Mouse (Mus musculus): ENCODE measurements around the gene Col27a1. TPM values are rescaled to one million over a fixed set of nuclear protein-coding genes. Genes with fewer than 3 reads are reported as not detected.

The Col27a1 gene
- polyA plus RNA-seq, 1 experiment from 2014 or later = 5.0 TPM

DNA sequence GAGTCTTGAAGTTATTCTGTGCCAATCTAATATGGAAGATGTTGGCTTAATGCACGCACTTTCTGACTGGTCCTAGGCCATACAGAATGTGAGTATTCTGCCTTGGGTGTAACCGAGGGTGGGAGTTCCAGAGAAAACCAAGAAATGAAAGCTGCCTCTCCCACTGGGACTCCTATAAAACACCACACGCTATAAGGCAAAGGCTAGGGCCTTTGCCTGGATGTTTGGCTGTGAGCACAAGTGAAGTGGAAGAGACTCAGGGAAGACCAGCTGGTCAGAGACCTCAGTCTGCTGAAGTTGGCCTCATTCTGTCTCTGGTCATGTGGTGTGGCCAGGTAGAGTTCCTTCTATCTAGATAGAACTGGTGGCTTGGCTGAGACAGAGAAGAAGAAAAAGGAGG, 23.4 kb downstream of the Col27a1 start:
- ATAC-seq = no peak
- no peak overlapping the region for H3K27ac ChIP-seq (ENCODE audit: low read depth, low read length)
- H3K36me3 ChIP-seq (ENCODE audit: control insufficient read depth, insufficient read depth) = no peaks in the 10 kb centered on the region
- no peaks in the 10 kb centered on the region for H3K27me3 ChIP-seq (replicated peaks; ENCODE audit: control insufficient read depth, insufficient read depth, low read length)
- no peak overlapping the region for H3K4me2 ChIP-seq (replicated peaks; ENCODE audit: low read depth)
- no peak overlapping the region for H3K9ac ChIP-seq (ENCODE audit: low read depth, low read length)
- H3K4me3 ChIP-seq (ENCODE audit: low read depth, low read length) = no peak overlapping the region
- no peak for TF ChIP-seq CTCF (IDR thresholded peaks at IDR 0.05; ENCODE audit: low read depth)
- peaks cover 14% of the 10 kb centered on the region; the same call in 1 of the 2 replicates for H3K4me1 ChIP-seq (replicated peaks; ENCODE audit: control insufficient read depth, insufficient read depth, low read length)
- H3K9me3 ChIP-seq (ENCODE audit: control insufficient read depth) = no peaks in the 10 kb centered on the region
- 70% methylated on average over 3 of the region's 3 CpGs for WGBS

DNA sequence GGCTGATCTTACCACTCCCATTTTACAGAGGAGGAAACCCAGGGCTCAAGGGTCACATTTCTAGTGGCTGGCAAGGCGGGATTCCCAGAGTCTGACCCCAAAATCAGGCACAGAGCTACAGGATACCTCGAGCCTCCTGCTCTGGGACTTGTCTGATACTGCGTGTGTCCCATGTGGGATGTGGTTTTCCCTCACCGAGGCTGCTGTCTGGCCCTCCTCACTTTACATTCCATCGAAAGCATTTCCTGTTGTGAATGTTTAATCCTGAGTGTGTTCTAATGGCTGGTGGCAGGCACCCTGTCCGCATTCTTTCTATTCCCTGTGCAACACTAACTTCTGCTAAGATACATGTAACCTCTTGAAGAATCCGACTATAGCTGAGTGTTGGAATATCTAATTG, 24.3 kb downstream of the Col27a1 start:
- Histone ChIP-seq H3K4me2 (replicated peaks; ENCODE audit: low read depth) (no peak overlapping the region), H3K4me3 (ENCODE audit: low read depth, low read length) (no peak overlapping the region), H3K36me3 (ENCODE audit: control insufficient read depth, insufficient read depth) (no peaks in the 10 kb centered on the region), H3K27me3 (replicated peaks; ENCODE audit: control insufficient read depth, insufficient read depth, low read length) (no peaks in the 10 kb centered on the region), H3K9ac (ENCODE audit: low read depth, low read length) (no peak overlapping the region), H3K4me1 (replicated peaks; ENCODE audit: control insufficient read depth, insufficient read depth, low read length) (peaks cover 8% of the 10 kb centered on the region; the same call in 1 of the 2 replicates), H3K27ac (ENCODE audit: low read depth, low read length) (no peak overlapping the region), H3K9me3 (ENCODE audit: control insufficient read depth) (no peaks in the 10 kb centered on the region)
- TF ChIP-seq CTCF (IDR thresholded peaks at IDR 0.05; ENCODE audit: low read depth) = no peak
- no peak for ATAC-seq
- WGBS = 25% methylated on average over 7 of the region's 7 CpGs

DNA sequence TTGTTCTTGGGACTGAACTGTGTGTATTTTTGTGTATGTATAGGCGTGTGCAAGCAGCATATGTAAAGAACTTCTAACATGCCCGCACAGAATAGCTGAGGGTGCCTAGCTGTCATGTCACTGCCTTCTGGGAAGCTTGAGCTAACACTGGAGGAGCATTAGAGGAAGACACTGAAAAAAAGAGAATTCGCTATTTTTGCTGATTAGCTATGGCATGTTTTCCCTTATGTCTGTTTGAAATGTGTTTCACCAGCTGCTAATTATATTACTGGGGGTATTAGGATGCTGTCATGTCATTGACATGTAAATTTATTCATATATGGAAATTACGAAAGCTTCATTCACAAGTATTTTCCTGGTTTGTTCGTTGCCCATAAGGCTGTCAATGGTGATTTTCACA, 24.9 kb downstream of the Col27a1 start:
- H3K4me3 ChIP-seq (ENCODE audit: low read depth, low read length) = no peak overlapping the region

DNA sequence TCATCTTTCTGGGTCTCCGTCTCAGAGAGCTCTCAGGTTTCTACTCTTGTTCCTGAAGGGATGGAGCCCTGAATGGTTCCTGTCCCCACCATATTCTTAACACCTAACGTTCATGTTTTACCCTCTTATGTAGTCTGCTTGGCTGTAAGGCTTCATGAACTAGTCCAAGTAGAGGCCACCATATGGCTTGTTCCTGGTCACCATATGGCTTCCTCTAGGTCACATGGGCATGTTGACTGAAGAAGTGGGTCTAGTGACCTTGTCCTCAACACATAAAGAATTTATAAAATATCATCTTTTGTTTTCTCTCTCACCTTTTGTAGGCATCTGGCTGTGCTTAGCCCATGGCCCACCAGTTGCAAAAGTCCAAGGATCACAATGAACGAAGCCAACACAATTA, 27.2 kb downstream of the Col27a1 start:
- 0 out of 2 replicates have a peak, but pooled peaks cover 4% of the 10 kb centered on the region for H3K36me3 ChIP-seq (ENCODE audit: control insufficient read depth, insufficient read depth)
- H3K27me3 ChIP-seq (replicated peaks; ENCODE audit: control insufficient read depth, insufficient read depth, low read length) = no peaks in the 10 kb centered on the region
- TF ChIP-seq CTCF (IDR thresholded peaks at IDR 0.05; ENCODE audit: low read depth) = no peak
- H3K4me1 ChIP-seq (replicated peaks; ENCODE audit: control insufficient read depth, insufficient read depth, low read length) = peaks cover 4% of the 10 kb centered on the region; the same call in 1 of the 2 replicates
- H3K4me3 ChIP-seq (ENCODE audit: low read depth, low read length) = no peak overlapping the region
- no peak for ATAC-seq
- 94% methylated on average over 3 of the region's 3 CpGs for whole genome bisulfite sequencing
- no peak overlapping the region for H3K9ac ChIP-seq (ENCODE audit: low read depth, low read length)
- H3K27ac ChIP-seq (ENCODE audit: low read depth, low read length) = no peak overlapping the region
- no peaks in the 10 kb centered on the region for H3K9me3 ChIP-seq (ENCODE audit: control insufficient read depth)
- no peak overlapping the region for H3K4me2 ChIP-seq (replicated peaks; ENCODE audit: low read depth)

More for the DNA sequence above, 24.9 kb downstream of the Col27a1 start:
- no peak for ATAC-seq
- Histone ChIP-seq H3K4me2 (replicated peaks; ENCODE audit: low read depth) (no peak overlapping the region), H3K9me3 (ENCODE audit: control insufficient read depth) (no peaks in the 10 kb centered on the region), H3K9ac (ENCODE audit: low read depth, low read length) (no peak overlapping the region), H3K4me1 (replicated peaks; ENCODE audit: control insufficient read depth, insufficient read depth, low read length) (peaks cover 4% of the 10 kb centered on the region; the same call in 1 of the 2 replicates), H3K36me3 (ENCODE audit: control insufficient read depth, insufficient read depth) (no peaks in the 10 kb centered on the region), H3K27ac (ENCODE audit: low read depth, low read length) (no peak overlapping the region), H3K27me3 (replicated peaks; ENCODE audit: control insufficient read depth, insufficient read depth, low read length) (no peaks in the 10 kb centered on the region)
- 89% methylated on average over 5 of the region's 5 CpGs for WGBS
- no peak for TF ChIP-seq CTCF (IDR thresholded peaks at IDR 0.05; ENCODE audit: low read depth)

DNA sequence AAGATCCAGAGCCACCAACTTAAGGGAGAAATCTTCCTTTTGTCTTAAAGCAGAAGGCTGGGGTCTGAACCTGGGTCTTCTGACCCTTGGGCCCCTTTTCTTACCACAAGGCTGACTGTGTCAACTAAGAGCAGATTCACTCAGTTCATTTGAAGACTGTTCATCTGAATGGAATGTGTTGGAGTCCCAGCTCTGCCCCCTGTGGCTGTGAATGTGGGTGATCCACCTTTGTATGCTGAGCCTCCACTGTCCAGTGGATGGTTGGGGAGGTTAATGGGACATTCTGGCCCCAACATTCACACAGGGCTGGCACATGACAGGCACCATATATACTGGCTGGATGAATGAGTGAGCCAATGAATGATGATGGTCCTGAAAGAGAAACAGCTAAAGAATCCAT, 34.2 kb downstream of the Col27a1 start:
- peaks cover 4% of the 10 kb centered on the region; the same call in 1 of the 2 replicates for H3K36me3 ChIP-seq (ENCODE audit: control insufficient read depth, insufficient read depth)
- H3K27ac ChIP-seq (ENCODE audit: low read depth, low read length) = no peak overlapping the region
- no peak overlapping the region for H3K9ac ChIP-seq (ENCODE audit: low read depth, low read length)
- no peaks in the 10 kb centered on the region for H3K9me3 ChIP-seq (ENCODE audit: control insufficient read depth)
- no peak overlapping the region for H3K4me3 ChIP-seq (ENCODE audit: low read depth, low read length)
- peak; percentile 35 for TF ChIP-seq CTCF (IDR thresholded peaks at IDR 0.05; ENCODE audit: low read depth)
- no peak overlapping the region for H3K4me2 ChIP-seq (replicated peaks; ENCODE audit: low read depth)
- H3K27me3 ChIP-seq (replicated peaks; ENCODE audit: control insufficient read depth, insufficient read depth, low read length) = no peaks in the 10 kb centered on the region
- no peak for ATAC-seq
- no peaks in the 10 kb centered on the region for H3K4me1 ChIP-seq (replicated peaks; ENCODE audit: control insufficient read depth, insufficient read depth, low read length)

DNA sequence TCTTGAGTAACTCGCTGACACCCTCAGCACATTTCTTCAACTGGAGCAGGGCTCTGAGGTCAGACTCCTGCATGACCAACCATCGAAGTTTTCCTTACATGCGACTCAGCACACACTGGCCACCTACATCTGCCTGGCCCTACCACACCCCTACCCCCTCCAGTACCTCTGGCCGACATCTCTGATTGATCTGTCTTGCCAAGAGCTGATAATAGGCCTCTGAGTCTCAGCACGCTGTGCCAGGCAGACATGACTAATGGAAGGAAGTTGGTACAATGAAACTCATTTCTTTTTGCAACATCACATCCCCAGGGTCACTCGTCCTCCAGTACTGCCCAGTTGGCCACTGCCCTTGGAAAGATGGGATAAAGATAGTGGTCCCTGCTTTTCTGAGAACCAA, 35.1 kb downstream of the Col27a1 start:
- no peaks in the 10 kb centered on the region for H3K27me3 ChIP-seq (replicated peaks; ENCODE audit: control insufficient read depth, insufficient read depth, low read length)
- H3K36me3 ChIP-seq (ENCODE audit: control insufficient read depth, insufficient read depth) = peaks cover 10% of the 10 kb centered on the region; the same call in 1 of the 2 replicates

DNA sequence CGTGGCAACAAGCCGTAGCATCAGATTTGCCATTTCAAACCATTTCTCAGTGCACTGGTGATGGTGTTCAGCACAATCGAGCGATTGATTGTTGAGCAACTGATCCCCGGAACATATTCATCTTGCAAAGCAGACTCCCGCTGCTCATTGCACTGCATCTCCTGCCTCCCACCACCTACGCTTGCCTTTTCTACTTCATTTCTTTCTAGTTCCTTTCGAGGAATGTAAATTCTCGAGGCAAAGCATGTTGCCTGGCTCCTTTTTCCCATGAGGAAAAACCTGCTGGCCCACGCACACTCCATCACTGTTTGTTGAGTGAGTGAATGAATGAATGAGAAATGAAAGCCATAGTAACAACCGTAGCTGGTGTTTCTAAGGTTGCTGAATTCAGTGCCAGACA, 38.0 kb downstream of the Col27a1 start:
- no peak for ATAC-seq
- Histone ChIP-seq H3K4me3 (ENCODE audit: low read depth, low read length) (no peak overlapping the region), H3K9me3 (ENCODE audit: control insufficient read depth) (no peaks in the 10 kb centered on the region), H3K9ac (ENCODE audit: low read depth, low read length) (no peak overlapping the region), H3K4me1 (replicated peaks; ENCODE audit: control insufficient read depth, insufficient read depth, low read length) (no peaks in the 10 kb centered on the region; the same call in 1 of the 2 replicates), H3K27me3 (replicated peaks; ENCODE audit: control insufficient read depth, insufficient read depth, low read length) (no peaks in the 10 kb centered on the region), H3K4me2 (replicated peaks; ENCODE audit: low read depth) (no peak overlapping the region), H3K36me3 (ENCODE audit: control insufficient read depth, insufficient read depth) (peaks cover 7% of the 10 kb centered on the region; the same call in 1 of the 2 replicates), H3K27ac (ENCODE audit: low read depth, low read length) (no peak overlapping the region)
- WGBS = 82% methylated on average over 11 of the region's 11 CpGs
- TF ChIP-seq CTCF (IDR thresholded peaks at IDR 0.05; ENCODE audit: low read depth) = no peak

More for the DNA sequence above, 35.1 kb downstream of the Col27a1 start:
- Histone ChIP-seq H3K4me3 (ENCODE audit: low read depth, low read length) (no peak overlapping the region), H3K9me3 (ENCODE audit: control insufficient read depth) (no peaks in the 10 kb centered on the region), H3K4me2 (replicated peaks; ENCODE audit: low read depth) (no peak overlapping the region), H3K4me1 (replicated peaks; ENCODE audit: control insufficient read depth, insufficient read depth, low read length) (no peaks in the 10 kb centered on the region), H3K27ac (ENCODE audit: low read depth, low read length) (no peak overlapping the region), H3K9ac (ENCODE audit: low read depth, low read length) (no peak overlapping the region)
- no peak for ATAC-seq
- WGBS = 60% methylated on average over 6 of the region's 6 CpGs
- no peak for TF ChIP-seq CTCF (IDR thresholded peaks at IDR 0.05; ENCODE audit: low read depth)
